9 mouse cellular contexts compared by ENCODE assay signal in genomic region chr6:82821758-82822253, GRCm38 (mm10). TPM values are rescaled to one million over a fixed set of nuclear protein-coding genes. Genes with fewer than 3 reads are reported as not detected.
DNase-seq lines count a peak whose midpoint lies in the region; ATAC-seq and TF ChIP-seq lines count a peak whose summit lies in the region.
"Had no signal": no experiment of that assay in that cellular context is flagged by ENCODE, and none has a peak within 500 bp of the region (broad histone marks: within the 10 kb centered on the region; RNA-seq: fewer than 3 reads in every experiment).

No protein-coding gene starts in this region.

- H3K27ac ChIP-seq in lung, embryonic 16.5 days (ENCODE audit: low read length), result peak overlapping the region; percentile 90
- H3K27ac ChIP-seq in intestine, embryonic 15.5 days, result peak overlapping the region; percentile 60
- peak overlapping the region; percentile 52 for H3K27ac ChIP-seq in stomach, embryonic 14.5 days (ENCODE audit: low read length)
- H3K27ac ChIP-seq: embryonic facial prominence, embryonic 12.5 days had no signal

- H3K4me2 ChIP-seq in lung, embryonic 16.5 days (ENCODE audit: low read depth, low read length), result no peak overlapping the region
- no peak overlapping the region for H3K4me2 ChIP-seq in intestine, embryonic 15.5 days (replicated peaks)
- no peak overlapping the region for H3K4me2 ChIP-seq in stomach, embryonic 14.5 days (replicated peaks; ENCODE audit: low read depth, low read length)
- H3K4me2 ChIP-seq: embryonic facial prominence, embryonic 12.5 days had no signal

- TF ChIP-seq POLR2A in lung, adult 2 months (IDR thresholded peaks at IDR 0.05; ENCODE audit: borderline replicate concordance, extremely low read depth, low read depth, low read length), result no peak

- DNase-seq in lung, adult 2 months, result no peak
- peak; percentile 21 for DNase-seq in brain, adult 2 months (ENCODE audit: low read depth, low spot score)
- DNase-seq in B cell, adult 2 months, result no peak
- DNase-seq in kidney, postnatal 25 days, result no peak
- no peak for DNase-seq in layer of hippocampus, postnatal 36 days

- H3K27me3 ChIP-seq in lung, embryonic 16.5 days (ENCODE audit: control insufficient read depth, insufficient read depth, low read depth, low read length), result no peaks in the 10 kb centered on the region
- H3K27me3 ChIP-seq in intestine, embryonic 15.5 days (replicated peaks), result no peaks in the 10 kb centered on the region
- no peaks in the 10 kb centered on the region for H3K27me3 ChIP-seq in stomach, embryonic 14.5 days (ENCODE audit: control insufficient read depth, insufficient read depth, low read length)
- H3K27me3 ChIP-seq: embryonic facial prominence, embryonic 12.5 days had no signal

- ATAC-seq in lung, embryonic 16.5 days (ENCODE audit: low read depth), result peak; percentile 86
- ATAC-seq in intestine, embryonic 15.5 days, result peak; percentile 94
- peak; percentile 81 for ATAC-seq in stomach, embryonic 14.5 days (ENCODE audit: insufficient number of reproducible peaks, insufficient read depth, low FRiP score, low read depth)

- H3K36me3 ChIP-seq in lung, embryonic 16.5 days (ENCODE audit: control insufficient read depth, insufficient read depth, low read length), result no peaks in the 10 kb centered on the region
- H3K36me3 ChIP-seq in intestine, embryonic 15.5 days, result no peaks in the 10 kb centered on the region
- no peaks in the 10 kb centered on the region for H3K36me3 ChIP-seq in stomach, embryonic 14.5 days (ENCODE audit: control insufficient read depth, insufficient read depth, low read length)
- H3K36me3 ChIP-seq: embryonic facial prominence, embryonic 12.5 days had no signal

- no peaks in the 10 kb centered on the region for H3K9me3 ChIP-seq in lung, embryonic 16.5 days (ENCODE audit: control insufficient read depth, low read length)
- H3K9me3 ChIP-seq in intestine, embryonic 15.5 days, result no peaks in the 10 kb centered on the region
- H3K9me3 ChIP-seq in stomach, embryonic 14.5 days (ENCODE audit: control insufficient read depth, low read depth, low read length), result no peaks in the 10 kb centered on the region
- H3K9me3 ChIP-seq: embryonic facial prominence, embryonic 12.5 days had no signal

- H3K4me1 ChIP-seq in lung, embryonic 16.5 days (replicated peaks; ENCODE audit: control insufficient read depth, insufficient read depth, low read length), result peaks cover 9% of the 10 kb centered on the region; the same call in 1 of the 2 replicates
- no peaks in the 10 kb centered on the region for H3K4me1 ChIP-seq in lung, adult 2 months (ENCODE audit: control insufficient read depth, insufficient read depth, low read length)
- peaks cover 9% of the 10 kb centered on the region; the same call in 1 of the 2 replicates for H3K4me1 ChIP-seq in intestine, embryonic 15.5 days (replicated peaks)
- H3K4me1 ChIP-seq in stomach, embryonic 14.5 days (ENCODE audit: control insufficient read depth, insufficient read depth, low read length), result peaks cover 8% of the 10 kb centered on the region; the same call in 1 of the 2 replicates
- H3K4me1 ChIP-seq: embryonic facial prominence, embryonic 12.5 days had no signal

- no peak overlapping the region for H3K4me3 ChIP-seq in lung, embryonic 16.5 days (ENCODE audit: low read length)
- no peak overlapping the region for H3K4me3 ChIP-seq in lung, adult 2 months (replicated peaks; ENCODE audit: extremely low read depth, low read depth, low read length)
- no peak overlapping the region for H3K4me3 ChIP-seq in intestine, embryonic 15.5 days (replicated peaks)
- no peak overlapping the region for H3K4me3 ChIP-seq in stomach, embryonic 14.5 days (ENCODE audit: low read depth, low read length)
- H3K4me3 ChIP-seq: embryonic facial prominence, embryonic 12.5 days had no signal

- no peak for TF ChIP-seq CTCF in lung, adult 2 months (IDR thresholded peaks at IDR 0.05; ENCODE audit: insufficient read depth, low read length)

- 6% methylated on average over 4 of the region's 4 CpGs for WGBS in lung, embryonic 16.5 days
- WGBS in lung, adult 2 months, result 25% methylated on average over 4 of the region's 4 CpGs
- WGBS in intestine, embryonic 15.5 days, result 22% methylated on average over 4 of the region's 4 CpGs
- WGBS in stomach, embryonic 14.5 days, result 22% methylated on average over 4 of the region's 4 CpGs

- H3K9ac ChIP-seq in lung, embryonic 16.5 days (ENCODE audit: low read length), result 0 out of 2 replicates have a peak overlapping the region, but pooled peaks have one; percentile 47
- no peak overlapping the region for H3K9ac ChIP-seq in intestine, embryonic 15.5 days
- no peak overlapping the region for H3K9ac ChIP-seq in stomach, embryonic 14.5 days (replicated peaks; ENCODE audit: low read depth, low read length)
- H3K9ac ChIP-seq: embryonic facial prominence, embryonic 12.5 days had no signal

RNA-seq across cellular contexts. Expression of gene Hk2, which starts 47.6 kb away (rescaled TPM):
- 12.7 and 16.7 TPM in 2 replicates for polyA plus RNA-seq in lung, embryonic 16.5 days (2015; fragmentation: Nextera tagmentation; extraction: Ambion mirVana)
- 7.5 and 15.1 TPM in 2 replicates for polyA plus RNA-seq in lung, adult 2 months (2012; rRNA removed)
- polyA plus RNA-seq in intestine, embryonic 15.5 days (2015; fragmentation: Nextera tagmentation; extraction: Ambion mirVana), result 18.8 and 22.0 TPM in 2 replicates
- polyA plus RNA-seq in stomach, embryonic 14.5 days (2014; fragmentation: Nextera tagmentation; extraction: Ambion mirVana), result 32.9 and 38.1 TPM in 2 replicates
- total RNA-seq in layer of hippocampus, postnatal 36 days (2021), result 1 to 10 TPM; 6.9 to 8.3 TPM
